ENCODE assay signal across 31 mouse cellular contexts in genomic region chr9:70481872-70482271, GRCm38 (mm10).
"Had no signal": no experiment of that assay in that cellular context is flagged by ENCODE, and none has a peak within 500 bp of the region (broad histone marks: within the 10 kb centered on the region; RNA-seq: fewer than 3 reads in every experiment).

No protein-coding gene starts in this region.

- DNase-seq: heart, postnatal 10 days; heart, postnatal 14 days; heart, postnatal 36 days; heart, postnatal 4 days; kidney, adult 11 months; kidney, adult 18-20 months; kidney, adult 2 months; kidney, adult 8-10 months; kidney, adult 9 months; kidney, postnatal 10 days; kidney, postnatal 14 days; kidney, postnatal 25 days; kidney, postnatal 36 days; kidney, postnatal 4 days; layer of hippocampus, adult 9-11 months; layer of hippocampus, postnatal 36 days had no signal

- H3K27ac ChIP-seq: heart, embryonic 10.5 days; heart, embryonic 13.5 days; heart, embryonic 15.5 days; hindbrain, embryonic 10.5 days; hindbrain, embryonic 12.5 days; hindbrain, embryonic 13.5 days; hindbrain, embryonic 14.5 days; hindbrain, embryonic 15.5 days; hindbrain, postnatal 0 days; intestine, embryonic 15.5 days; kidney, embryonic 15.5 days; kidney, postnatal 0 days; layer of hippocampus, adult 2 months; left cerebral cortex, adult 2 months had no signal

- H3K27me3 ChIP-seq: heart, embryonic 12.5 days; heart, embryonic 13.5 days; heart, embryonic 15.5 days; hindbrain, embryonic 12.5 days; hindbrain, embryonic 13.5 days; hindbrain, embryonic 15.5 days; intestine, embryonic 15.5 days; kidney, embryonic 15.5 days had no signal

- H3K9me3 ChIP-seq: heart, embryonic 10.5 days; heart, embryonic 12.5 days; heart, embryonic 13.5 days; heart, embryonic 15.5 days; hindbrain, embryonic 10.5 days; hindbrain, embryonic 12.5 days; hindbrain, embryonic 13.5 days; hindbrain, embryonic 15.5 days; intestine, embryonic 15.5 days; kidney, embryonic 15.5 days had no signal

- H3K36me3 ChIP-seq: hindbrain, embryonic 15.5 days; intestine, embryonic 15.5 days had no signal

- H3K9ac ChIP-seq: heart, embryonic 12.5 days; heart, embryonic 13.5 days; heart, embryonic 15.5 days; hindbrain, embryonic 12.5 days; hindbrain, embryonic 13.5 days; hindbrain, embryonic 14.5 days; hindbrain, embryonic 15.5 days; intestine, embryonic 15.5 days; kidney, embryonic 15.5 days had no signal

- H3K4me1 ChIP-seq: heart, embryonic 10.5 days; heart, embryonic 15.5 days; hindbrain, embryonic 10.5 days; hindbrain, embryonic 12.5 days; hindbrain, embryonic 15.5 days; intestine, embryonic 15.5 days; kidney, embryonic 15.5 days had no signal

- H3K4me3 ChIP-seq: heart, embryonic 10.5 days; heart, embryonic 12.5 days; heart, embryonic 13.5 days; heart, embryonic 15.5 days; hindbrain, embryonic 10.5 days; hindbrain, embryonic 12.5 days; hindbrain, embryonic 13.5 days; hindbrain, embryonic 15.5 days; intestine, embryonic 15.5 days; kidney, embryonic 15.5 days; layer of hippocampus, adult 2 months; left cerebral cortex, adult 2 months had no signal
